Mouse (Mus musculus) midbrain, embryonic 11.5 days (tissue): ENCODE data around the gene Gm11084. TPM values are rescaled to one million over a fixed set of nuclear protein-coding genes. Genes with fewer than 3 reads are reported as not detected.

Source experiments
- microRNA-seq: library from miRNA; unstranded; fragments of <30 nt; microRNA quantifications from one replicate; pipeline ENCODE4, GENCODE M21; 2017
- polyA plus RNA-seq: library from polyadenylated mRNA; unstranded; fragments of >200 nt; fragmentation: Nextera tagmentation; extraction: Ambion mirVana; gene quantifications from 2 replicates; pipeline ENCODE4 v1.2.1, GENCODE M21; 2014

Gm11084 gene
- polyA plus RNA-seq, 1 experiment from 2014 or later = not detected

Small RNA genes within 50 kb of the gene (microRNA-seq; reads per million reads assigned to microRNA genes)
- not detected for gene Gm25960

Other genes with a start within 250 kb of the Gm11084 start
- 69.1 and 69.3 TPM in 2 replicates for gene Sp3, start 6.3 kb downstream of the Gm11084 start, polyA plus RNA-seq
- 99.2 and 101 TPM in 2 replicates for gene Ola1, start 232.2 kb upstream of the Gm11084 start, polyA plus RNA-seq